Mouse (Mus musculus): Measurements from ENCODE around the gene Gm42669. TPM values are rescaled to one million over a fixed set of nuclear protein-coding genes. Genes with fewer than 3 reads are reported as not detected.

Gene Gm42669
- total RNA-seq, 2 experiments from 2014 or later, result 0.31 to 0.37 TPM

- Histone ChIP-seq H3K27ac (peak overlapping the region; percentile 96), H3K4me3 (peak overlapping the region; percentile 53)
- TF ChIP-seq CTCF (conservative IDR thresholded peaks at IDR 0.05), result no peak
- DNase-seq (ENCODE audit: low spot score in 2 of 2), result no peak
Measured at GRCm38 (mm10) chr5:107498806-107499310, 8.6 kb upstream of the Gm42669 start.

- no peak for TF ChIP-seq CTCF (conservative IDR thresholded peaks at IDR 0.05)
- Histone ChIP-seq H3K4me3 (peak overlapping the region; percentile 53), H3K27ac (peak overlapping the region; percentile 96; the same call in 1 of the 2 replicates)
- DNase-seq (ENCODE audit: low spot score in 2 of 2), result no peak
Measured at GRCm38 (mm10) chr5:107499891-107500535, 7.4 kb upstream of the Gm42669 start.

- Histone ChIP-seq H3K27ac (no peak overlapping the region), H3K4me3 (peak overlapping the region; percentile 53; the same call in 1 of the 2 replicates)
- no peak for TF ChIP-seq CTCF (conservative IDR thresholded peaks at IDR 0.05)
- DNase-seq (ENCODE audit: low spot score in 2 of 2), result no peak
Measured at GRCm38 (mm10) chr5:107500741-107501140, 6.7 kb upstream of the Gm42669 start.

- TF ChIP-seq CTCF (conservative IDR thresholded peaks at IDR 0.05), result no peak
- Histone ChIP-seq H3K4me3 (no peak overlapping the region), H3K27ac (no peak overlapping the region)
- no peak for DNase-seq (ENCODE audit: low spot score in 2 of 2)
Measured at GRCm38 (mm10) chr5:107510503-107510902, 3.1 kb downstream of the Gm42669 start.

GRCm38 (mm10) chr5:107511326-107511725, 3.9 kb downstream of the Gm42669 start:
- DNase-seq (ENCODE audit: low spot score in 2 of 2), result no peak
- TF ChIP-seq CTCF (conservative IDR thresholded peaks at IDR 0.05), result no peak
- no peak overlapping the region for H3K4me3 ChIP-seq
- H3K27ac ChIP-seq, result no peak overlapping the region

- DNase-seq (ENCODE audit: low spot score in 2 of 2), result no peak
- H3K4me3 ChIP-seq, result no peak overlapping the region
- no peak overlapping the region for H3K27ac ChIP-seq
- TF ChIP-seq CTCF (conservative IDR thresholded peaks at IDR 0.05), result peak; percentile 76
Measured at GRCm38 (mm10) chr5:107513583-107513982, 6.2 kb downstream of the Gm42669 start.

GRCm38 (mm10) chr5:107515453-107515852, 8.0 kb downstream of the Gm42669 start:
- H3K4me3 ChIP-seq, result no peak overlapping the region
- no peak overlapping the region for H3K27ac ChIP-seq
- no peak for TF ChIP-seq CTCF (conservative IDR thresholded peaks at IDR 0.05)
- no peak for DNase-seq (ENCODE audit: low spot score in 2 of 2)

- Histone ChIP-seq H3K27ac (no peak overlapping the region), H3K4me3 (no peak overlapping the region)
- TF ChIP-seq CTCF (conservative IDR thresholded peaks at IDR 0.05), result no peak
- no peak for DNase-seq (ENCODE audit: low spot score in 2 of 2)
Measured at GRCm38 (mm10) chr5:107516087-107516486, 8.7 kb downstream of the Gm42669 start.

GRCm38 (mm10) chr5:107518602-107519001, 11.2 kb downstream of the Gm42669 start:
- H3K4me3 ChIP-seq, result no peak overlapping the region
- TF ChIP-seq CTCF (conservative IDR thresholded peaks at IDR 0.05), result no peak
- no peak overlapping the region; the same call in 1 of the 2 replicates for H3K27ac ChIP-seq
- no peak for DNase-seq (ENCODE audit: low spot score in 2 of 2)

- TF ChIP-seq CTCF (conservative IDR thresholded peaks at IDR 0.05), result no peak
- no peak for DNase-seq (ENCODE audit: low spot score in 2 of 2)
- H3K27ac ChIP-seq, result peak overlapping the region; percentile 14; the same call in 1 of the 2 replicates
Measured at GRCm38 (mm10) chr5:107521386-107521785, 14.0 kb downstream of the Gm42669 start.

GRCm38 (mm10) chr5:107521897-107522296, 14.5 kb downstream of the Gm42669 start:
- H3K27ac ChIP-seq, result peak overlapping the region; percentile 14; the same call in 1 of the 2 replicates
- TF ChIP-seq CTCF (conservative IDR thresholded peaks at IDR 0.05), result no peak
- no peak overlapping the region for H3K4me3 ChIP-seq
- no peak for DNase-seq (ENCODE audit: low spot score in 2 of 2)

More at GRCm38 (mm10) chr5:107521386-107521785, 14.0 kb downstream of the Gm42669 start:
- no peak overlapping the region for H3K4me3 ChIP-seq

GRCm38 (mm10) chr5:107524281-107524680, 16.9 kb downstream of the Gm42669 start:
- TF ChIP-seq CTCF (conservative IDR thresholded peaks at IDR 0.05), result peak; percentile 36
- H3K27ac ChIP-seq, result no peak overlapping the region
- peak; percentile 27 to 40 for DNase-seq (ENCODE audit: low spot score in 2 of 2)

GRCm38 (mm10) chr5:107528856-107529255, 21.4 kb downstream of the Gm42669 start:
- DNase-seq (ENCODE audit: low spot score in 2 of 2), result no peak
- H3K4me3 ChIP-seq, result no peak overlapping the region
- no peak overlapping the region for H3K27ac ChIP-seq
- TF ChIP-seq CTCF (conservative IDR thresholded peaks at IDR 0.05), result no peak

More at GRCm38 (mm10) chr5:107524281-107524680, 16.9 kb downstream of the Gm42669 start:
- no peak overlapping the region for H3K4me3 ChIP-seq

GRCm38 (mm10) chr5:107533590-107533989, 26.2 kb downstream of the Gm42669 start:
- no peak for TF ChIP-seq CTCF (conservative IDR thresholded peaks at IDR 0.05)
- Histone ChIP-seq H3K4me3 (no peak overlapping the region), H3K27ac (no peak overlapping the region)
- no peak for DNase-seq (ENCODE audit: low spot score in 2 of 2)

Data from layer of hippocampus, adult 2 months (tissue).